Mouse (Mus musculus) embryonic facial prominence, embryonic 13.5 days (tissue): ENCODE measurements around the gene Grk6. TPM values are rescaled to one million over a fixed set of nuclear protein-coding genes. Genes with fewer than 3 reads are reported as not detected.

Experiments used
- ATAC-seq: fragments of 200-750 bp; cut with Nextera tagmentation; 2 replicates; pipeline ENCODE4 v1.8.0; 2017; ENCODE audit warnings: low read depth; ENCODE audit not compliant: insufficient number of reproducible peaks, insufficient read depth, low FRiP score, low TSS enrichment
- H3K27ac ChIP-seq: fragments of 300-500 bp; sonication (generic); 2 replicates; pipeline ENCODE4 v1.5.1; 2015; ENCODE audit warnings: moderate library complexity, mild to moderate bottlenecking, inconsistent platforms
- H3K27me3 ChIP-seq: fragments of 300-500 bp; sonication (generic); 2 replicates; pipeline ENCODE4 v1.6.1; 2015; ENCODE audit warnings: mild to moderate bottlenecking, inconsistent platforms
- H3K36me3 ChIP-seq: fragments of 300-500 bp; sonication (generic); 2 replicates; pipeline ENCODE4 v1.6.1; 2015; ENCODE audit warnings: mild to moderate bottlenecking, inconsistent platforms
- H3K4me1 ChIP-seq: fragments of 300-500 bp; sonication (generic); 2 replicates; pipeline ENCODE4 v1.6.1; 2015; ENCODE audit warnings: inconsistent platforms
- H3K4me2 ChIP-seq: fragments of 300-500 bp; sonication (generic); 2 replicates; pipeline ENCODE4 v1.6.1; 2015; ENCODE audit warnings: moderate library complexity, mild to moderate bottlenecking, inconsistent platforms
- H3K4me3 ChIP-seq: fragments of 300-500 bp; sonication (generic); 2 replicates; pipeline ENCODE4 v1.5.1; 2015; ENCODE audit warnings: mild to moderate bottlenecking, inconsistent platforms
- H3K9ac ChIP-seq: fragments of 300-500 bp; sonication (generic); 2 replicates; pipeline ENCODE4 v1.6.1; 2015; ENCODE audit warnings: mild to moderate bottlenecking, inconsistent platforms
- H3K9me3 ChIP-seq: fragments of 300-500 bp; sonication (generic); 2 replicates; pipeline ENCODE4 v1.6.1; 2016; ENCODE audit warnings: inconsistent platforms
- WGBS: fragments of 180-500 bp; shearing (Covaris S2); methylation state at CpG from one replicate; pipeline ENCODE4 v1.1.7; 2015; ENCODE audit warnings: mixed read lengths; 5-methylcytosine and 5-hydroxymethylcytosine counted together
- polyA plus RNA-seq: library from polyadenylated mRNA; unstranded; fragments of >200 nt; fragmentation: Nextera tagmentation; extraction: Ambion mirVana; gene quantifications from 2 replicates; pipeline ENCODE4 v1.2.1, GENCODE M21; 2015

Grk6 gene
- polyA plus RNA-seq, 1 experiment from 2014 or later: 36.4 TPM

DNA sequence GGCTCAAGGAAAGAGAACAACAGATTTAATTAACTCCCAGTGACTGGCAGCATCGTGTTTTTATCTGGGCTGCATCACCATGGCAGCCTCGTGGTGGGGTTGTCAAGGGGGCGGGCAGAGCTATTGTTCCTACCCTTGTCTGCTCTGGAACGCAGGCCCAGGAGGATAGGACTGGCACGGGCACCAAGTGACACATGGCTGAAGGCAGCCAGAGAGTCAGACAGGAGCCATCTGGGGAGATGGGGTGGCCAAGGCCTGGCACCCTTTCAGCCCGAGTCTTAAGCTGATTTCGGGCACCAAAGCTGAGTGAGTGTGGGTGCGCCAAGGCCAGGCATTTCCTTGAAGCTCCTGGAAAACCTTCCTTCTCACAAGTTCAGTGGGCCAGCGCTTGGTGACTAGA, 25.5 kb downstream of the Grk6 start:
- Histone ChIP-seq H3K4me3 (no peak overlapping the region), H3K27me3 (no peaks in the 10 kb centered on the region; the same call in 1 of the 2 replicates), H3K9ac (peak overlapping the region; percentile 82; the same call in 1 of the 2 replicates), H3K27ac (no peak overlapping the region), H3K36me3 (peaks cover 17% of the 10 kb centered on the region), H3K4me2 (no peak overlapping the region), H3K4me1 (peaks cover 65% of the 10 kb centered on the region), H3K9me3 (no peaks in the 10 kb centered on the region)
- ATAC-seq: no peak
- 60% methylated on average over 9 of the region's 9 CpGs for WGBS

DNA sequence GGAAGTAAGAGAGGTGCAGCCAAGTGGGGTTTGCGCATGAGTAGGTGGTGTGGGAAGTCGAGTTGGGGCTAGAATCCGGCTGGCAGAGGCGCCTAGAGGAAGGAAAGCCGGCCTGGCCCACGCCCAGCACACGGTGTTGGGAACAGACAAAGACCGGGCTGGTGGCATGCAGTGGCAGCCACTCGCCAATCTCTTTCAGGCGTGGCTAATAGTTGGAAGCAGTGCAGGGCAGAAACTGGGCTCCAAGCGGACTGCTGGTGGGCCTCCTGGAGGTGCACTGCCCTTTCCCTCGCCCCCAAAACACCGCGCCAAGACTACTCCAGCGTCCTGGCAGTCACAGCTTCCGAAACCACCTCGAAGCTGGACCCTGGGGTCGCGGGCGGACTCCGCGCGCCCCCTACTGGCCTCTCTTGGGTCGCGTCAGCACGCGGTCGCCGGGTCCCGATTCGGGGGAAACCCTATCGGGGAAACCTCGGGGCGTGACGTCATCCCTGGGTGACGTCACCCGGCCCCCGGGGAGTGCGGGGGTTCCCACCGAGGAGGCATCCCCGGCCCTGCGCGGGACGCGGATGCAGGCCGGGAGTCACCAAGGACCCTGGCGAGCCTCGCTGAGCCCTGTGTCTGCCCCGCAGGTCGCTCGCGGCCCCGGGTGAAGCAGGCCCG, 26.4 kb downstream of the Grk6 start:
- Histone ChIP-seq H3K27ac (peak overlapping the region; percentile 78), H3K9ac (peak overlapping the region; percentile 82), H3K27me3 (no peaks in the 10 kb centered on the region; the same call in 1 of the 2 replicates), H3K4me2 (peak overlapping the region; percentile 100), H3K4me1 (peaks cover 56% of the 10 kb centered on the region), H3K36me3 (peaks cover 26% of the 10 kb centered on the region), H3K9me3 (no peaks in the 10 kb centered on the region), H3K4me3 (peak overlapping the region; percentile 60)
- peak; percentile 56 for ATAC-seq
- whole genome bisulfite sequencing: 1% methylated on average over 54 of the region's 54 CpGs

DNA sequence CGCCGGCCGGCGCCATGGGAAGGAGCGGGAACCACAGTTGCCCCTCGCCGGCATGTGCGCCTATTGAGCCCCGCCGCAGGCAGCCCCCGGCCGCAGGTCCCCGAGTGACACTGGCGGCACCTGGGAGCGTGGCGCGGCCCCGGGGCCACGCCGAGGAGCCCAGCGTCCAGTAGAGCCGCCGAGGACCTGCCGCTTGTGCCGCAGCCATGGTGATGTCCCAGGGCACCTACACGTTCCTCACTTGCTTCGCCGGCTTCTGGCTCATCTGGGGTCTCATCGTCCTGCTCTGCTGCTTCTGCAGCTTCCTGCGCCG, 26.9 kb downstream of the Grk6 start:
- H3K4me2 ChIP-seq: peak overlapping the region; percentile 100
- H3K4me1 ChIP-seq: peaks cover 56% of the 10 kb centered on the region
- H3K9ac ChIP-seq: peak overlapping the region; percentile 82
- H3K27me3 ChIP-seq: no peaks in the 10 kb centered on the region; the same call in 1 of the 2 replicates
- H3K9me3 ChIP-seq: no peaks in the 10 kb centered on the region
- peaks cover 31% of the 10 kb centered on the region for H3K36me3 ChIP-seq
- WGBS: under 1% methylated on average over 30 of the region's 31 CpGs
- ATAC-seq: 0 out of 2 replicates have a peak, but pooled peaks have one; percentile 0
- peak overlapping the region; percentile 60 for H3K4me3 ChIP-seq
- peak overlapping the region; percentile 78 for H3K27ac ChIP-seq

DNA sequence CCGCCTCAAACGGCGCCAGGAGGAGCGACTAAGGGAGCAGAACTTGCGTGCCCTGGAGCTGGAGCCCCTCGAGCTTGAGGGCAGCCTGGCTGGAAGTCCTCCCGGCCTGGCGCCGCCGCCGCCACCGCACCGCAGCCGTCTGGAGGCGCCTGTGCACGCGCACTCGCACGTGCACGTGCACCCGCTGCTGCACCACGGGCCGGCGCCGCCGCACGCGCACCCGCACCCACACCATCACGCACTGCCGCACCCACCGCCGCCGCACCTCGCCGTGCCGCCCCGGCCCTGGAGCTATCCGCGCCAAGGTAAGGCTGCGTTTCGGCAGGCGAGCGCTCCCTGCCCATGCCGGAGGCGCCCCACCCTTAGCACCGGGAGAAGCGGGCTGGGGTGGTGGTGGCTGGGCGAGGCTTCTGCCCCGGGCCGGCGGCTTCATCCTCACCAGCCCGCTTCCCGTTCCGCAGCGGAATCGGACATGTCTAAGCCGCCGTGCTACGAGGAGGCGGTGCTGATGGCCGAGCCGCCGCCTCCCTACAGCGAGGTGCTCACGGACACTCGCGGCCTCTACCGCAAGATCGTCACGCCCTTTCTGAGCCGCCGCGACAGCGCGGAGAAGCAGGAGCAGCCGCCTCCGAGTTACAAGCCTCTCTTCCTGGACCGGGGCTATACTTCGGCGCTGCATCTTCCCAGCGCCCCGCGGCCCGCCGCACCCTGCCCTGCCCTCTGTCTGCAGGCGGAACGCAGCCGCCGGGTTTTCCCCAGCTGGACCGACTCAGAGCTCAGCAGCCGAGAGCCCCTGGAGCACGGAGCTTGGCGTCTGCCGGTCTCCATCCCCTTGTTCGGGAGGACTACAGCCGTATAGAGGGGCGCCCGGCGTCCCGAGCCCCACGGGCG, 27.5 kb downstream of the Grk6 start:
- peak overlapping the region; percentile 60 for H3K4me3 ChIP-seq
- peak overlapping the region; percentile 100 for H3K4me2 ChIP-seq
- H3K9ac ChIP-seq: peak overlapping the region; percentile 82
- no peaks in the 10 kb centered on the region for H3K9me3 ChIP-seq
- no peaks in the 10 kb centered on the region; the same call in 1 of the 2 replicates for H3K27me3 ChIP-seq
- ATAC-seq: peak; percentile 21
- WGBS: under 1% methylated on average over 97 of the region's 103 CpGs
- peaks cover 37% of the 10 kb centered on the region for H3K36me3 ChIP-seq
- peak overlapping the region; percentile 78 for H3K27ac ChIP-seq
- H3K4me1 ChIP-seq: peaks cover 54% of the 10 kb centered on the region

DNA sequence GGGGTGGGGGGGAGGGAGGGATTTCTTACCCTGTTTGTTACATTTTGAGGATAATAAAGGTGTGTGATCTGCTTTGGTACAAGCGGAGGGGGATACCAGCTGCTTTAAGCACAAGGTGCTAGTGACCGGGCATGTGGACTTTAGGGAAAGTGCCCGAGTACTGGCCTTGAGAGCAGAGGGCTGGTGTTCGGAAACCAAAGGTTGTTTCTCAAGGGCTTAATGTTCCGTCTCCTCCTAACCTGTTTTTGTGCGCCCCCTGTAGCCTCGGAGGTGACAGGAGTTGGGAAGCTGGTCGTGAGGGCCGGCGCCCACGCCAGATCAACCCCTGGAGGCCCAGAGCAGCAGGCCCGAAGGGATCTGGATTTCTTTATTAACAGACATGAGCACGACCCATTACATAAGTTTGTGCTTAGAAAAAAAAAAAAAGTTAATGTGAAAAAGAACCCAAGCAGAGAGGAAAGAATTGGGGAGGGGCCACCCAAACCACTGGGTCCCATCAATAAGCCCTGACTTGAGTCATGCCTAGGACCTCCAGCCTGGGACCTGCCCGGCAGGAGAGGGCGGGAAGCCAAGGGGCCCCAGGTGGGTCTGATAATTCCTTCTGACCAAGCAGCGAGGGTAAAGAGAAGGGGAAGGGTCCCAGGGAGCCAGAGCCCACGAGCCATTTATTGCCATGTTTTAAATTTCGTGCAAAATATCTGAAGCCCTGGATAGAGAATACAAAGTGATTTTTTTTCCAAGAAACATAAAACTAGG, 28.4 kb downstream of the Grk6 start:
- Histone ChIP-seq H3K27ac (peak overlapping the region; percentile 78), H3K36me3 (peaks cover 46% of the 10 kb centered on the region), H3K27me3 (no peaks in the 10 kb centered on the region; the same call in 1 of the 2 replicates), H3K4me1 (peaks cover 52% of the 10 kb centered on the region), H3K9me3 (no peaks in the 10 kb centered on the region), H3K4me2 (peak overlapping the region; percentile 100), H3K4me3 (peak overlapping the region; percentile 60), H3K9ac (peak overlapping the region; percentile 82)
- no peak for ATAC-seq
- 18% methylated on average over 18 of the region's 18 CpGs for WGBS

DNA sequence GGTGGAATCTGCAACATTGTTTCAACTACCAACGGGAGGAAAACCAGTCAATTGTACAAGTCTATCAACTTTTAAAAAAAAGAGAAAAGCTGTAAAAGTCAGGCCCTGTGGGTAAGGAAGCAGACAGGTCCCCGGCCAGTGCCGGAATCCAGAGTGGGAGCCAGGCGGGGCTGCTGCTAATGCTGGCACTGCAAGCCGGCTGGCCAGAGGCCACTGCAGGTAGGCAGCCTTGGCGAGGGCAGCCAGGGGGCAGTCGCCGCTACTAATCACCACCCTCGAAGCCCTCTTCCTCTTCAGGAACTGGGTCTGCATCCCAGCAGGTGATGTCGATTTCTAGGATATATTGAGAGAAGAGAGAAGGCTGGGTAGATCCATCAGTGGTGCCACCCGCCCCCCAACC, 29.1 kb downstream of the Grk6 start:
- ATAC-seq: no peak
- Histone ChIP-seq H3K4me2 (no peak overlapping the region), H3K4me1 (peaks cover 50% of the 10 kb centered on the region), H3K27ac (no peak overlapping the region), H3K4me3 (no peak overlapping the region), H3K36me3 (peaks cover 51% of the 10 kb centered on the region), H3K9ac (no peak overlapping the region), H3K27me3 (no peaks in the 10 kb centered on the region; the same call in 1 of the 2 replicates), H3K9me3 (no peaks in the 10 kb centered on the region)
- WGBS: 66% methylated on average over 11 of the region's 11 CpGs

DNA sequence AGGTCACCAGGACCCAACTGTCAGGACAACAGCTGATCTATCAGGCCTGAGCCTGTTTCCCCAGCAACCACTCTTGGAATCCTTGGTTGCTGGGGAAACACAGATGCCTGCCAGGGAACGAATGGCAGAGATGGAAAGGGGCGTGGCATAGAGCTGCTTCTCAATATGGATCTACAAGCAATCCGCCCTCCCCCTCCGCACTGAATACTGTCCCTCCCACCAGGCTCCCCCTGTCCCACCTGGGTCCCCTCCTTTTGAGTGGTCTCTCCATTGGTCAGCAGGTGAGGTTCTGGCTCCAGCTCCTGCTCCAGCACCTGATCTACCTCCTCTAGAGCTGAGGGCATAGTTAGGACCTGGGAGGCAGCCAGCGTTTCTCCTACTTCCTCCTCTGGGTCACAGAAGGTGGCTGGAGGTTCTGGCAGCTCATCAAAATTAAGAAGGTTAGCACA, 29.8 kb downstream of the Grk6 start:
- Histone ChIP-seq H3K27ac (no peak overlapping the region), H3K9ac (0 out of 2 replicates have a peak overlapping the region, but pooled peaks have one; percentile 21), H3K4me3 (no peak overlapping the region), H3K4me1 (peaks cover 46% of the 10 kb centered on the region), H3K9me3 (no peaks in the 10 kb centered on the region), H3K36me3 (peaks cover 58% of the 10 kb centered on the region), H3K27me3 (no peaks in the 10 kb centered on the region; the same call in 1 of the 2 replicates), H3K4me2 (no peak overlapping the region)
- ATAC-seq: no peak
- 53% methylated on average over 5 of the region's 5 CpGs for WGBS

DNA sequence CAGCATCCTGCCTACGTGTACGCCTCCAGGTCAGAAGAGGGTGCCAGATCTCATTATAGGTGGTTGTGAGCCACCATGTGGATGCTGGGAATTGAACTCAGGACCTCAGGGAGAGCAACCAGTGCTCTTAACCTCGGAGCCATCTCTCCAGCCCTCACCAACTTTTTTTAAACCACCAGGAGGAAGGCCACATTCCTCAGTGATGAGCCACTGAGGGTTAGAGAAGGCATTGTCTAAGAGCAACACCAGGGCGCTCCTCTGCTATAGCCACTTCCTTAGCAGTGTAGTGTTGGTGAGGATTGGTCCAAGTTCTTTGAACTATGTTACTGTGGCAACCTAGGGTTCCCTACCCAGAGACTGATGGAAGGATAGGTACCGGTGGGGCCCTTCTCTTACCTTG, 30.9 kb downstream of the Grk6 start:
- 85% methylated on average over 5 of the region's 5 CpGs for WGBS
- Histone ChIP-seq H3K4me1 (peaks cover 39% of the 10 kb centered on the region), H3K4me2 (no peak overlapping the region), H3K36me3 (peaks cover 69% of the 10 kb centered on the region), H3K4me3 (no peak overlapping the region), H3K9me3 (no peaks in the 10 kb centered on the region), H3K9ac (no peak overlapping the region), H3K27ac (no peak overlapping the region), H3K27me3 (no peaks in the 10 kb centered on the region; the same call in 1 of the 2 replicates)
- no peak for ATAC-seq

DNA sequence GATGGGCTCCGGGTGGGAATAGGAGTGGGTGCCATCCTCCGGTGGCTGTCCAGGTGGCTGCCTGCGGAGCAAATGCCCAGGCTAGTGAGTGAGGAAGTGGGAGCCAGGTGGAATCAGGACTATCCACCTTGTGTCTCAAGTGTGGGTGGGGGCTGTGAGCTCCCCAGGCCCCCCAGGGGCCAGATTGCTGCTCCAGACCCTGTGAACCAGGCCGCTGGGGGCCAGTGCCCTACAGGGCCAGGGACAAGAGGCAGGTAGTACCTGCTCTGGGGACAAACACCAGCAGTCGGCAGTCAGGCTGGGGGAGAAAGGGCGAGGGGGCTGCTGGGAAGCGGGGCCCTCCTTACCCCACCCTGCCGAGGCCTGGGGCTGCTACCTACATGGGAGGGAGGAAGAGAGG, 31.4 kb downstream of the Grk6 start:
- Histone ChIP-seq H3K27ac (no peak overlapping the region), H3K4me2 (no peak overlapping the region), H3K9ac (no peak overlapping the region), H3K4me3 (no peak overlapping the region), H3K9me3 (no peaks in the 10 kb centered on the region), H3K36me3 (peaks cover 74% of the 10 kb centered on the region), H3K27me3 (no peaks in the 10 kb centered on the region; the same call in 1 of the 2 replicates), H3K4me1 (peaks cover 34% of the 10 kb centered on the region)
- no peak for ATAC-seq
- 94% methylated on average over 8 of the region's 8 CpGs for WGBS

DNA sequence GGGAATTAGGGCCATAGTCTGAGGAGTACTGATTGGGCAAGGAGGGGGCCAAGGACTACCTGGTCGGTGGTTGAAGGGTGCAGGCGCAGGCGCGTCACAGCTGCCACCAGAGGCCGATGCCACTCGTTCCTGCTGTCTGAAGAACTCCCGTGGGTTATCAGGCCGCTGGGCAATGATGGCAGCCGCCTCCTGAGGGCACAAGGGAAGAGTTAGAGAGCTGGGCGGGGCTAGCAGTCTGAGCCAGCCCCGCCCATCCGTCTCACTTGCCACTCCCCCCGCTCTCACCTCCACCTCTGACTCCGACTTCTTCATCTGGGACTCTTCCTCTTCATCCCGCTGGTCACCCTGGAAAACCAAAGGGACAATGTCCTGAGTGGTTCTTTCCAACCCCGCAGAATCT, 32.6 kb downstream of the Grk6 start:
- no peak overlapping the region for H3K4me2 ChIP-seq
- H3K4me3 ChIP-seq: no peak overlapping the region
- H3K9ac ChIP-seq: no peak overlapping the region
- no peak overlapping the region for H3K27ac ChIP-seq
- 70% methylated on average over 16 of the region's 16 CpGs for WGBS
- peaks cover 28% of the 10 kb centered on the region for H3K4me1 ChIP-seq
- peaks cover 87% of the 10 kb centered on the region for H3K36me3 ChIP-seq
- ATAC-seq: no peak
- H3K9me3 ChIP-seq: no peaks in the 10 kb centered on the region
- H3K27me3 ChIP-seq: no peaks in the 10 kb centered on the region; the same call in 1 of the 2 replicates

DNA sequence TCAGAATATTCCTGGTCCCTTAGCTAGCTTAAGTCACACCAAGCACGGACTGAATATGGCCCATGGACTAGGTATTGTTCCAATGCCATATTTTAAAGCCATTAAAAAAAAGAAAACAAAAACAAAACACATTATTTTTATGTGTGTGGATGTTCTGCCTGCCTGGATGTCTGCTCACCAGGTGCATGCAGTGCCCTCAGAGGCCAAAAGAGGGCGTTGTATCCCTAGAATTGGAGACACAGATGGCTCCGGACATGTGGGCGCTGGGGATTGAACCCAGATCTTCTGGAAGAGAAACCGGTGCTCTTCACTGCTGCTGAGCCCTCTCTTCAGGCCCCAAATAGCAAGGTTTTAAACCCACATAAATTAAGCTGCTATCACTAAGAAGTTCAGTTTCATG, 33.2 kb downstream of the Grk6 start:
- no peak overlapping the region for H3K4me2 ChIP-seq
- no peak for ATAC-seq
- 55% methylated on average over 5 of the region's 5 CpGs for WGBS
- H3K4me1 ChIP-seq: peaks cover 22% of the 10 kb centered on the region
- H3K27me3 ChIP-seq: no peaks in the 10 kb centered on the region; the same call in 1 of the 2 replicates
- H3K36me3 ChIP-seq: peaks cover 92% of the 10 kb centered on the region
- H3K27ac ChIP-seq: no peak overlapping the region
- no peaks in the 10 kb centered on the region for H3K9me3 ChIP-seq
- H3K9ac ChIP-seq: no peak overlapping the region
- no peak overlapping the region for H3K4me3 ChIP-seq
